Mouse (Mus musculus) C2C12 (cell line): ENCODE measurements around the gene Cntn4.

ENCODE experiments used
- CEBPB ChIP-seq: IDR thresholded peaks from one replicate; pipeline ENCODE4 v1.6.1; 2011; ENCODE audit warnings: low read depth, mild to moderate bottlenecking, control low read depth, moderate library complexity
- CTCF ChIP-seq: IDR thresholded peaks from one replicate; pipeline ENCODE4 v1.5.1; 2011; ENCODE audit not compliant: control insufficient read depth, insufficient read depth, insufficient read length
- MAX ChIP-seq: IDR thresholded peaks from one replicate; pipeline ENCODE4 v1.6.1; 2011; ENCODE audit warnings: mild to moderate bottlenecking, control low read depth
- MYOD1 ChIP-seq: IDR thresholded peaks from one replicate; pipeline ENCODE4 v1.6.1; 2011; ENCODE audit warnings: low read depth; ENCODE audit not compliant: control insufficient read depth, insufficient read length
- MYOG ChIP-seq: IDR thresholded peaks from one replicate; pipeline ENCODE4 v1.6.1; 2011; ENCODE audit not compliant: control insufficient read depth, insufficient read length; ENCODE audit errors: extremely low read depth
- USF1 ChIP-seq: IDR thresholded peaks from one replicate; pipeline ENCODE4 v1.6.1; 2011; ENCODE audit warnings: low read depth, mild to moderate bottlenecking, control low read depth, moderate library complexity

DNA sequence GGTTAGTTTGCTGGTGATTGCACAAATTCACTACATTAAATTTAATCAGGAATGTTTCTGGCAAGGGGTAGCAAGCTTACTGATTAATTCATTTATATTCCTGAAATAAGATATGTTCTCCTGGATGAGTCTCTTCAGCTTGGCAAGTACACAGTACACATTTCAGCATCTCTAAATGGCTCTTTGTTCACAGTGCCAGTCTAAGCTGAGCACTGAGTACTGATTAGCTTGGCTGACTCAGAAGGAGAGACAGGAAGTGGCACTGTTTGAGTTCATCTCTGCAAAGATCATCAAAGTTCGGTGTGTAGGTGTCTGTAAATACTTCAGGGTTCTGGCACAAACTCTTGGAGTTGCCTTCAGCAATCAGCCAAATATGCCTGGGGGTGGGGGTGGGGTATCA is 169.8 kb downstream of the Cntn4 start:
- TF ChIP-seq CTCF (no peak), USF1 (no peak), MAX (no peak), MYOD1 (no peak), CEBPB (no peak), MYOG (no peak)
